Mouse (Mus musculus) CH12.LX (cell line): ENCODE data around the gene Btbd1.

ENCODE experiments used
- CHD2 ChIP-seq: IDR thresholded peaks from 2 replicates; pipeline ENCODE4 v1.6.1; 2011; ENCODE audit warnings: low read length, improper control_type of control experiment
- CTCF ChIP-seq, 2 experiments: IDR thresholded peaks in 1 of 2; conservative IDR thresholded peaks in 1 of 2; 2 replicates each; pipeline ENCODE4 v1.5.1; 2011 to 2012; ENCODE audit warnings: low read depth in 2 of 2, low read length in 2 of 2, improper control_type of control experiment in 1 of 2, inconsistent platforms in 1 of 2, mild to moderate bottlenecking in 1 of 2, moderate library complexity in 1 of 2
- E2F4 ChIP-seq: IDR thresholded peaks from 2 replicates; pipeline ENCODE4 v1.6.1; 2011; ENCODE audit warnings: low read depth, low read length, improper control_type of control experiment; ENCODE audit not compliant: insufficient replicate concordance
- KAT2A ChIP-seq: IDR thresholded peaks from 2 replicates; pipeline ENCODE4 v1.6.1; 2012; ENCODE audit warnings: low read length, improper control_type of control experiment, inconsistent platforms; ENCODE audit not compliant: insufficient replicate concordance
- MEF2A ChIP-seq: IDR thresholded peaks from 2 replicates; pipeline ENCODE4 v1.6.1; 2014; ENCODE audit warnings: low read depth, mild to moderate bottlenecking, inconsistent platforms, low read length, improper control_type of control experiment, borderline replicate concordance
- USF2 ChIP-seq: conservative IDR thresholded peaks from 2 replicates; pipeline ENCODE4 v1.6.1; 2011; ENCODE audit warnings: low read depth, low read length, improper control_type of control experiment
- ZC3H11A ChIP-seq: IDR thresholded peaks from 2 replicates; pipeline ENCODE4 v1.6.1; 2012; ENCODE audit warnings: low read depth, mild to moderate bottlenecking, inconsistent platforms, low read length, improper control_type of control experiment
- ZMIZ1 ChIP-seq: IDR thresholded peaks from 2 replicates; pipeline ENCODE4 v1.6.1; 2012; ENCODE audit warnings: low read depth, mild to moderate bottlenecking, inconsistent platforms, low read length, improper control_type of control experiment

DNA sequence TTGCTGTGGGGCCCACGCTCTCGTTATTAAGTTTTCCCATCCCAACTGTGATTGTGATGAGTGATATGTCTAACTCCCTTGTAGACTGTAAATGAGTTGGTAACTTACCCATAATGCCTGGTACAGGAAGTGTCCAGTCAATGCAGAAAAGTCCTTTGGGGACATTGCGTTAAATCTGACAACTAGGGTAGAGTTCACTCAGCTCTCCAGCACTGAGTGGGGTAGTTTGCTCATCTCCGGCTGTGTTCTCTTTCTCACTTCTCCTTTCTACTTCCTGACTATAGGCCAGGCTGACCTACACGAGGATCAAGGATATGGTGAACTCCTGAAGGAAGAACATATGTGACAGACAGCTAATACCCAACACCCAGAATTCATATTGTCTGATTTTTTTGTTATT lies 20.0 kb upstream of the Btbd1 start:
- TF ChIP-seq ZMIZ1 (peak; percentile 67; the same call in 1 of the 2 replicates), CTCF (conservative IDR thresholded peaks at IDR 0.05 in 1 of 2, IDR thresholded peaks at IDR 0.05 in 1 of 2; ENCODE audit: low read depth in 2 of 2, low read length in 2 of 2) (no peak), CHD2 (peak; percentile 69), ZC3H11A (no peak), E2F4 (no peak), KAT2A (0 out of 2 replicates have a peak, but pooled peaks have one; percentile 36), MEF2A (peak; percentile 85), USF2 (no peak)
